Mouse (Mus musculus) adrenal gland, adult 2 months (tissue): ENCODE results near the gene Ybx1. TPM values are rescaled to one million over a fixed set of nuclear protein-coding genes. Genes with fewer than 3 reads are reported as not detected.
"Not testable (repeated sequence)": the region's sequence is repeated elsewhere in the genome, so short reads cannot be mapped to it uniquely, and the experiment has no call there.

Source experiments
- DNase-seq: peaks from one replicate; pipeline ENCODE4 v3.0.0; 2021
- long read RNA-seq: library from polyadenylated mRNA; stranded (forward); transcript quantifications from one replicate; pipeline ENCODE4 v2.0.0, GENCODE M21; 2021
- polyA plus RNA-seq: library from polyadenylated mRNA; depleted of rRNA; stranded (reverse); fragments of >200 nt; gene quantifications from 2 replicates; pipeline ENCODE4 v1.2.3, GENCODE M21; 2012; rRNA removed
- total RNA-seq, 2 experiments: library from RNA; stranded (reverse); gene quantifications; 2 replicates each; pipeline ENCODE4 v1.2.3; 2021

Gene Ybx1
- total RNA-seq (100 to 1,000 TPM; 692 to 835 TPM), polyA plus RNA-seq (323 and 336 TPM in 2 replicates)
- long read RNA-seq, transcript Ybx1-201 (8 exons, 1,628 nt): major isoform, 250 of 292 reads
- long read RNA-seq, partial matches to known transcripts: 15 of 292 reads
- long read RNA-seq, other reads (novel, unspliced or antisense): 23 of 292 reads

- peak; percentile 100 for DNase-seq
Measured at GRCm38 (mm10) chr4:119294415-119295133, at the start of gene Ybx1. Gene Ybx1, minus strand, starts transcription at chr4:119294604.

DNA sequence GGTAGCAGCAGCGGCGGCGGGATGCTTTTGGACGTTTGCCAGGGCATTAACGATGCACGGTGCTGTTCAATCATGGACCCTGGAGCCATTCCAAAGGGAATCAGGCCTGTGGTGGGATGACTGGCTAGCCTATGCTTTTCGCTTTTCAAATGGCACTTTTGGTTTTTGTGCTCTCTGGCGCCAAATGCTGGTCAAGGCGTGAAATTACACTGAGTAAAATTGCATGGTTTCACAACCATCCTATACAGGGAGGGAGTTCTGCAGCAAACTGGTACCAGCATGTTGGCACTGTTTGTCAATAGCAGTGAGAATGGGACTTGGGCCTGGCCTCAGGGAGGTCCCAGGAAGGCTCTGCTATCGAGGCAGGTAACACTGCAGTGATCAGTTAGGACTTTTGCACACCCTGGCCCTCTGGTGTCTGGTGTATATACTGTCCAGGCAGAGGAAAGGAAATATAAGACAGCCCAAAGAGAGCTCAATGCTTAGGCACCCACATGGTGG is 44.5 kb upstream of the Ybx1 start:
- DNase-seq: peak; percentile 47

- no peak for DNase-seq
Measured at GRCm38 (mm10) chr4:119338422-119338821, 44.0 kb upstream of the Ybx1 start.

DNA sequence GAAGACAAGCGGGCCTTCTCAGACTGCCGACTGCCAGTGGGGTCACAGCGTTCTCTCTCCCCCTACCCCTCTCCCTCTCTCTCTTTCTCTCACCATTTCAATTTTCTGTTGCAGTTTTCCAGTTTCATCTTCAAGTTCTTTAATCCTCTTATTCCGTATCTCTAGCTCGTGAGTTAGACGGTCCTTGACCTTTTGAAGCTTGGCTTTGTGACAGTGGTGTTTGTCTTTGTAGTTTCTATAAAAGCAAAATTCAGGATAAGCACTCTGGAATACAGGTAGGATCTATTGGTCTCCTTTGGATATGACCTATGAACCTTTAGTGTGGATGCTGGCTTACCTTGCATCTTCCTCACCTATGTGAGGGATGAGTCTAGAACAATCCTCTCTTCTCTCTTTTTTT is 39.1 kb upstream of the Ybx1 start:
- DNase-seq: peak; percentile 69

DNA sequence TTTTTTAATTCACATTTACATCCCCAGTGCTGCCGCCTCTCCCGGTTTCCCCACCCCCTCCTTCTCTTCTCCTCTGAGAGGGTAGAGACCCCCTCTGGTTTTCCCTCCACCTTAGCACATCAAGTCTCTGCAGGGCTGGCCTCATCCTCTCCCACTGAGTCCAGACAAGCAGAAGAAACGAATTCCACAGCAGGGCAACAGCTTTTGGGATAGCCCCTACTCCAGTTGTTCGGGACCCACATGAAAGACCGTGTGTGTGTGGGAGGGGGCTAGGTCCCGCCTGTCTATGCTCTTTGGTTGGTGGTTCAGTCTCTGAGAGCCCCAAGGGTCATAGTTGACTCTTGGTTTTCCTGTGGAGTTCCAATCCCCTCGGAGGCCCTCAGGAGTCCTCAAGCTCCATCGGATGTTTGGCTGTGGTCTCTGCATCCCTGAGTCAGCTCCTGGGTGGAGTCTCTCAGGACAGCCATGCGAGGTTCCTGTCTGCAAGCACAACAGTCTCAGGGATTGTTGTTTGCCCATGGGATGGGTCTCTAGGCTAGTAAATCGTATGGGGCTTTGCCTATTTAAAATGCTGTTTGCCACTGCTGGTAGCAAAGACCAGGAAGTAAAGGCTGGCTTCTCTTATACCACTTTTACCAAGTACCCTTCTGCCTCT is 26.6 kb upstream of the Ybx1 start:
- DNase-seq: peak; percentile 28

DNA sequence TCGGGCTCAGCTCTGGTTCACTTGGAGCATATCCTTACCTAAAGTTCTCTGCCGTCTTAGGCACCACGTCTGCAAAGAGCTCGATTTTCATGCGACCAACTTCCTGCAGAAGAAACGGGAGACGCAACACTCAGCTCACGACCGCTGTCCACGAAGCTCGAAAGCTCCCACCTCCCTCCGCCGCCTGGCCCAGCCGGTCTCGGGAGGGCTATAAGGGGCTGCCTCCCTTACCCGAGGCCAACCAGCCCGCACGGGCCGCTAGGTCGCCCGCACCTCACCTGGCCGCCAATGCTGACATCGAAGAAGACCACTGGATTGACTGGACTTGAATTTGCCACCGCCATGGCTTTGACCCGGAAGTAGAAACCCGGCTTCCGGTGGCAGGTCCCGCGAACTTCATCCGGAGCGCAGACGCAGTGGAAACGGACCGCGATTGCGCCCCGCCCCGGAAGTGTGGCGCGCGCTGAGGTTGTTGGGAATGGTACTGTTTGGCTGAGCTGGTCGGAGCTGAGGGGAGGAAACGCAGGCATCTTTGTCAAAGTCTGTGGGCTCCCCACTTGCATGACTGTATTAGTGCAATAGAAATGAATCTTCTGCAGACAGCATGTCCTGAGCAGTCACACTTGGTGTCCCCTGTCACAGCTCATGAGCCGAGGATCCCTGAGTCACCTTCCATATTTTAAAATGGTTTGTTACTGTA is 25.9 kb upstream of the Ybx1 start, which contains the start of gene Ppih:
Gene Ppih (minus strand): TSS at position 416 of the 700 bp plus-strand sequence.
- DNase-seq: peak; percentile 97

- DNase-seq: no peak
Measured at GRCm38 (mm10) chr4:119313756-119314155, 19.4 kb upstream of the Ybx1 start.

GRCm38 (mm10) chr4:119305418-119305817 is 11.0 kb upstream of the Ybx1 start:
- no peak for DNase-seq

GRCm38 (mm10) chr4:119303291-119303690 is 8.9 kb upstream of the Ybx1 start:
- DNase-seq: peak; percentile 13

- no peak for DNase-seq
Measured at GRCm38 (mm10) chr4:119301777-119302176, 7.4 kb upstream of the Ybx1 start.

DNA sequence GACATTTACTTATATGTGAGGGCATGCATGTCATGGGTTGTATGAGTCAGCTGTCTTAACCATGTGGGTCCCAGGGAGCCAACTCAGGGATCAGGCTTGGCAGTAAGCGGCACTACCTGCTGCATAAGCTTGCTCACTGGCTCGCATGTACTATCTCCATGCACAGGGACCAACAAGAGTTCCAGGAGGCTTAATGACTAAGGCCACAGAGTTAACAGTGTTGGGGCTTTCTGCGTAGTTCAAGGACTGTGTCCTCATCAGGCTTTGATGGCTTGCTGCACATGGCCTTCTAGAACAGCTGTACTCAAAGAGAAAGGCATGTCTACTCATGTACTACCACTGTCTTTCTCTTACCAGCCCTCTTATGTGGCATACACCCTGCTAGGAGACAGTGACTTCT is 6.4 kb upstream of the Ybx1 start:
- DNase-seq: peak; percentile 50

GRCm38 (mm10) chr4:119297361-119297760 is 3.0 kb upstream of the Ybx1 start:
- DNase-seq: no peak

DNA sequence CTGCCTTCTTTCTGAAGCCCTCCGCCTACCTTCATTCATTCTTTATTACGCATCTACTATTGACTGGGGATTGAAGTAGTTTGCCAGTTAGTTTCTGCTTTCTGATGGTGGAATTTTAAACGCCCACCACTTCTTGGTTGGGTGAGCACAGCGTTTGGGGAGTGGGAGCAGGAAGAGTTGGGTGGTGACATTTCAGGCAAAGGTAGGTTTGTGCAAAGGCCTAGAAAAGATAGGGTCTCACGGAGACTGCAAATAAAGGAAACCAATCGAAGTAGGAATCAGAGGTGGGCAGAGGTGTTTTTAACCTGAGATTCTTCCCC is 690 bp upstream of the Ybx1 start:
- no peak for DNase-seq

- peak; percentile 48 for DNase-seq
Measured at GRCm38 (mm10) chr4:119293574-119294258, 688 bp downstream of the Ybx1 start.

DNA sequence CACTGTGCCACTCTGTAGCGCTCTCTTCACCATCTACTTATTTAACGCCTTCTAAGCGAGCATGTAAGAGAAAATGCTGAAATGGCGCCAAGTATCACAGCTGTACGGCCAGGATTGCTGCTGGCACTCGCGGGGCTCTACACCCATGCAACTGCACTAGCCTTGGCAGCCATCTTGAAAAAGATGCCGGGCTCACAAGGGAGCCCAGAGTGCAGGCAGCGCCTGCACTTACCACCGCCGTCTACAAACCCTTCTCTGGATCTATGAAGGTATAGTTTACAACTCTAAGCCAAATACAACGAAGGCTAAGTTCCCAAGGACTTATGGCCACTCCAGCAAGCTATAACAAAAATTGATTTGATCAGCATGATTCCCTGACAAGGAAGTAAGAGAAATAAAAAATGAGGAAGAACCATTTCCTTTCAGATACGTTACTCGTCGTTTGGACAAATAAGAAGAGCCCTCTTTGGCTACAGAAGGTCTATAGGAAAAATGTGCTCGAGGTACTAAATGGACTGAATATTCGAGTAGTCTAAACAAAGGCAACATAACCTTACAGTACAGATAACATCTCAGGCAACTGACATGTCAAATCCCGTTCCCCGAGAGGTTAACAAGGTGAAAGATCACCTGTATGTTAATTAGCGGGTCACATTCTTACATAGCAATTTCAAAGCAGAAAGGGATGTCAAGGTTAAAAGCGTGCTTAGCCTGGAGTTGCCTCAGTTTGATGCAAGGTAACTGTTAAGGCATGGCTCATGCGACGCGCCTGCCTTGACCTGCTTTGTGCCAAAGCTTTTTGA is 1.4 kb downstream of the Ybx1 start:
- peak; percentile 66 for DNase-seq

- DNase-seq: no peak
Measured at GRCm38 (mm10) chr4:119291921-119292320, 2.5 kb downstream of the Ybx1 start.

DNA sequence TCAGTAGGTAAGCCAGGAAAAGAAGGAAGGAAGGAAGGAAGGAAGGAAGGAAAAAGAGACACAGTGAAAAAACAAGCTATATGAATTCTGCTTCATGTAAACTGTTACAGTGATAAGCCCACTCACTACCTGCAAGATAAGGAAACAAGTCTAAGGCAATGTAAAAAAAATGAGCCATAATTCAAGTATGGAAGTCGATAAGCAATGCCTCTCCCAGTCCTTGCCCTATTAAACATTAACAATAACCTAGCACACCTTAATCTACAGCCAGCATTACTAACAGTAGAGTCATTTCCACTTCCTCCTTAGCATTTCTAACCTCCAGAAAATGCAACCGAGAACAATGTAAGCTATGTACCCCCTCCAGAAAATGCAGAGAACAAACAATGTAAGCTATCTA is 9.1 kb downstream of the Ybx1 start:
- DNase-seq: no peak

DNA sequence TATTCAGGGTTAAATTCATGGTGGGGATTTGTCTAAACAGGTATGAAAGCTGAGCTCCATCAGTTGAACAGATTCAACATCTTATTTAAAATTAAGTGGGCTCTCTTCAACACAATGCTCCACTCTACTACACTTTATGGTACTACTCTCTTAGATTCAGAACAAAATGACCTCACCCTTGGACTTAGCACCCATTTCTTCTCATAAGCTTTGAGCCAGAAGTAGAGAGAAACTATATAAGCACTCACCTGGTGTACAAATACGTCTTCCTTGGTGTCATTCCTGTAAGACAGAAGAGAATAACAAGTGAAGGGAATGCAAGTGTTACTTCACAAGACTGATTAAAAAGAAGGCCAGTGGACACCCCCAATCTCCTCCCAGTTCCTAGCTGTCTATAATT is 9.5 kb downstream of the Ybx1 start:
- no peak for DNase-seq

- DNase-seq: not testable (repeated sequence)
Measured at GRCm38 (mm10) chr4:119278784-119279183, 15.6 kb downstream of the Ybx1 start.

DNA sequence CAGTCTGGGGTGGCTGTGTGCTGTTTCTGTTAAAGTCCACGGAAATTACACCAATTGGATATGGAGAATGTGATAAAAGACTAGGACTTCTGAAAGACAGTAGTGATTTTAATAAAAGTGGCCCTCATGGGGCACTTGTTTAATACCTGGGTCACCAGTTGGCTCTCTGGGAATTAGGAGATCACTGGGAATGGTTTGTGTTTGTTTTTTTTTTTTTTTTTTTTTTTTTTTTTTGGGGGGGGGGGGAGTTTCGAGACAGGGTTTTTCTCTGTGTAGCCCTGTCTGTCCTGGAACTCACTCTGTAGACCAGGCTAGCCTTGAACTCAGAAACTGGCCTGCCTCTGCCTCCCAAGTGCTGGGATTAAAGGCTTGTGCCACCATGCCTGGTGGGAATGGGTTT is 18.7 kb downstream of the Ybx1 start:
- DNase-seq: no peak

- no peak for DNase-seq
Measured at GRCm38 (mm10) chr4:119275226-119275625, 19.2 kb downstream of the Ybx1 start.
